Mouse (Mus musculus) brain, embryonic 14.5 days (tissue): ENCODE measurements around the gene Gm45837.

Source experiments
- CTCF ChIP-seq: fragments of 200-500 bp; IDR thresholded peaks from 2 replicates; pipeline ENCODE4 v1.5.1; 2012; ENCODE audit warnings: inconsistent platforms, mild to moderate bottlenecking, moderate library complexity, borderline replicate concordance; ENCODE audit not compliant: insufficient read depth, insufficient read length; ENCODE audit errors: extremely low read depth
- POLR2A ChIP-seq: fragments of 200-500 bp; IDR thresholded peaks from 2 replicates; pipeline ENCODE4 v1.6.1; 2012; ENCODE audit warnings: mild to moderate bottlenecking, inconsistent platforms, borderline replicate concordance; ENCODE audit not compliant: poor library complexity, insufficient read depth, insufficient read length, severe bottlenecking; ENCODE audit errors: extremely low read depth

- no peak for TF ChIP-seq CTCF
- no peak for TF ChIP-seq POLR2A
These were observed 24.7 kb upstream of the Gm45837 start for GRCm38 (mm10) chr7:101385866-101386452.
